Mouse (Mus musculus) testis, adult 2 months (tissue): ENCODE results near the gene Tmem107.

Experiments used
- CTCF ChIP-seq: fragments of 200-500 bp; IDR thresholded peaks from 2 replicates; pipeline ENCODE4 v1.5.1; 2012; ENCODE audit warnings: low read depth, mild to moderate bottlenecking, inconsistent platforms, low read length, moderate library complexity; ENCODE audit not compliant: control insufficient read depth, insufficient read depth, insufficient replicate concordance
- POLR2A ChIP-seq: fragments of 200-500 bp; IDR thresholded peaks from 2 replicates; pipeline ENCODE4 v1.6.1; 2012; ENCODE audit warnings: low read depth, mild to moderate bottlenecking, inconsistent platforms, low read length, moderate library complexity; ENCODE audit not compliant: control insufficient read depth

DNA sequence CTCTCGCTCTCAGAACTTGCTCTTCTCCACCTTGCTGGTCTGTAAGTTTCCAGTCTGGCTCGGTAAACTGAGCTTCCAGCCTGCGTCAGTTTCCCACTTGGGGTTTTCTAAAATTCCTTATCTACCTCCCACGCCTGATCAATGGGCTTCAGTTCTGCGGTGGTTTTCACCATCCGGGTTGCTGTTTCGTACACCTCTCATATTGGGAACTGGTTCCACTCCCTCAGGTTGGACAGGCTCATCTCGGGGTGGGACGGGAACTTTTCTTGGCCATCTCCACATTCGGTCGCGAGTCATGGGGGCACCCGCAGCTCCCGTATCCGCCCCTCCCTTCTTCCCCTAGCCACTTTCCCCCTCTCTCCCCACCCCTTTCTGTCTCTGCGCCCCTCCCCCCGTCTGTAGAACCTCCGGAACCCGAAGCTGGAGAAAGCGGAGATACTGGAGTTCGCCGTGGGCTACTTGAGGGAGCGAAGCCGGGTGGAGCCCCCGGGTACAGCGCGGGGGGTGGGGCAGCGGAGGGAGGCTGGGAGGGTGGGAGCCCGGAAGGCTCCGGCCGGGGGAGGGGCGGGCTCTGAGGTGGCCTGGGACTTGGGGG is 51.2 kb downstream of the Tmem107 start:
- TF ChIP-seq CTCF = no peak
- TF ChIP-seq POLR2A = no peak
